Mouse (Mus musculus) liver, embryonic 18 days (tissue): Measurements from ENCODE around the gene Tlx2. TPM values are rescaled to one million over a fixed set of nuclear protein-coding genes. Genes with fewer than 3 reads are reported as not detected.

Source experiments
- polyA plus RNA-seq: library from polyadenylated mRNA; depleted of rRNA; stranded (reverse); fragments of >200 nt; gene quantifications from 2 replicates; pipeline ENCODE4 v1.2.3, GENCODE M21; 2012; rRNA removed

Gene Tlx2
- not detected in 2 replicates for polyA plus RNA-seq

GRCm38 (mm10) chr6:83070247-83070310 lies at the start of gene Tlx2:
Gene Tlx2 (minus strand): TSS chr6:83070293.

DNA sequence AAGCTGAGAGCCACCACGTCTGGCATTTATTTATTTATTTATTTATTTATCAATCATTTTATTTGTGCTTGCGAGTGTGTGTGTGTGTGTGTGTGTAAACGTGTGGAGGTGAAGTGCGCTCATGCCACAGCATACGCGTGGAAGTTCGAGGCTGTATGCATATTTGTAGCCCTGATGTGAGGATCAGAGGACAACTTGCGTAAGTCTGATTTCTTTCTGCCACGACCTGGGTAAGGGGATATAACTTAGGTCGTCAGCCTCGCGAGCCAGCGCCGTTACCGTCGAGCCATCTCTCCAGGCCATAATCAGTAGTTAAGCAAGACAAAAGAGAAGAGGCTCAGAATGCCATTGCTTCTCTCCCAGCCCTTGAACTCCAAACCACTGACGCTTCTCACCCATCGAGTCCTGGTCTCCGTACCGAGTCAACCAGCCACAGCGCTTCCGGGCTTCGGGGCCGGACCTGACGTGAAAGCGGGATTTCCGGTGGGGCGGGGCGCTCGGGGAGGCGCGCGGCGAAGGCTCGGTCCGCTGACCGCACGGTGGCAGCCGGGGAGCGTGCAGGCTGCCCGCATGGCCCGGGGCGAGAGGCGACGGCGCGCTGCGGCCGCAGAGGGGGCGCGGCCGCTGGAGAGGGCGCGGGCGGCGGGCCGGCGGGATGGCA lies 45.0 kb upstream of the Tlx2 start, which contains the start of gene Mogs:
Mogs (plus strand) TSS at position 486 of the 661 bp plus-strand sequence.

DNA sequence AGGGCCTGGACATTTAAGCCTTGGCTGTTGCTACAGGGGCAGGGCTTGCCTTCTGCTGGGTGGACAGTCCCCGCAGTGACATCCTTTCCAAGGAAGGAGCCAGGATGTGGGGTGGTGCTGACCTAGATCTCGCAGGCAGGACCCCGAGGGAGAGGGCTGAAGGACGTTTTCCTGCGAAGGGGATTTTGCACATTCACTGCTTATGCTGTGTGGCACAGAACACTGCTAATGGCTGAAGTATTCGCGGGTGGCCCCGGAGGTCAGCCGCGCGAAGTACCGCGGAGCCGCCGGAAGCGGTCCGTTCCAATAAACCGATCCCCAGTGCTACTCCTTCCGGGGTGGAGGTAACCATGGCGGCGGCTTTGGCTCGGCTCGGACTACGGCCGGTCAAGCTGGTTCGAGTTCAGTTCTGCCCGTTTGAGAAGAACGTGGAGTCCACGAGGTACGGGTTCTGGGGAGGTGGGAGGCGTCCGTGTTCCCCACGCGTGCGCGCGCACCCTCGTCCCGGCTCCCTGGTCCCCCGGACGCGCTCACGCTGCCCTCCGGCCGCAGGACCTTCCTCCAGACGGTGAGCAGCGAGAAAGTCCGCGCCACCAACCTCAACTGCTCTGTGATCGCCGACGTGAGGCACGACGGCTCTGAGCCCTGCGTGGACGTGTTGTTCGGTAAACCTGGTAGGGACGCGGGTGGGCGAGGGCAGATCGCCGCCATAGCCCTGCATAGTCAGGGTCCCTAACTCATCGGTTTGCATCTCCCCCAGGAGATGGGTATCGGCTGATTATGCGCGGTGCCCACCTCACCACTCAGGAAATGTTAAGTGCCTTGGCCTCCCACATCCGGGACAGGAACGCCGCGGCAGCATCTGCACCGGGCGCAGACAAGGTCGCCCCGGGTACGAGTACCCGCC lies 38.9 kb upstream of the Tlx2 start, which contains the start of gene Mrpl53:
Mrpl53 (plus strand) TSS at position 279 of the 907 bp plus-strand sequence.

GRCm38 (mm10) chr6:83101316-83101687 lies 31.2 kb upstream of the Tlx2 start, which contains the start of the genes Ccdc142 and Gm42688:
Gene Ccdc142 (plus strand): TSS chr6:83101601.
Gene Gm42688 (plus strand): TSS chr6:83101617.

DNA sequence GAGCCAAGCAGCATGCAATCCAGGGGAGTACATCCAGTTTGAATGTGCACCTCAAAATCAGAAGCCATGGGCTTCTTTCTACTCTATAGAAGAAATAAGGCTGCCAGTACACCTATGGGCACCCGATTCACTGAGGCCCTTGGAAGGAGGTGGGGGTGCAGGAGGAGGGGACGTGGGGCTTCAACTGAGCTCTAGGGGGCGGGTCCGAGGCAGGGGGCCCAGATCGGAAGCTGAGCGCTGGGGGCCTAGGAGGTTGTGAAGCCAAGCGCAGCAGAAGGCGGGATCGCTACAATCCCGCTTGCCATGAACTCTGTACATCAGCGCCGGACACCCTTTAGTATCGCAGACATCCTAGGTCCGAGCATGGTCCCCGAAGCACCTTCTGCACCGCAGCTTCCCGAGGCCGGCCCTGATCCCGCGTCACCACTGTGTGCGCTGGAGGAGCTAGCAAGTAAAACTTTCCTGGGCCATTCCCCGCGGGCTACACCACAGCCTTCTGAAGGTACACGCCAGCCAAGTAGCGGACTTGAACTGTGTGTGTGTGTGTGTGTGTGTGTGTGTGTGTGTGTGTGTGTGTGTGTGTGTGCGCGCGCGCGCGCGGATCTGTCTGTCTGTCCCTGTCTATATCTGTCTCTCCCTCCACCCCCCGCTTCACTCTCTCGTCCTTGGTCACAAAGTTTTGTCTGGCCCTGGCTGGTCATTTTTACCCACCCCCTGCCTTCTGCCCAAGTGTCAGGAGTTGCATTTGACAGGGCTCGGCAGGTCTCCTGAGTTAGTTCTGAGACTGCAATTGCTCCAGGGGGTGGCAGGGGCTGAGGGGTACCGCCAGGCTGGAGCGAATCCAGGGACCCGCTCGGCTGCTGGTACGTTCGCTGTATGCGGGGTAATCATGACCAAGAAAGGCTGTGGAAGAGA lies 16.3 kb upstream of the Tlx2 start, which contains the start of gene Lbx2:
Lbx2 (plus strand) TSS at position 247 of the 915 bp plus-strand sequence.

GRCm38 (mm10) chr6:83077630-83078323 lies 7.7 kb upstream of the Tlx2 start, which contains the start of gene Pcgf1:
Gene Pcgf1 (plus strand): TSS chr6:83077869.

DNA sequence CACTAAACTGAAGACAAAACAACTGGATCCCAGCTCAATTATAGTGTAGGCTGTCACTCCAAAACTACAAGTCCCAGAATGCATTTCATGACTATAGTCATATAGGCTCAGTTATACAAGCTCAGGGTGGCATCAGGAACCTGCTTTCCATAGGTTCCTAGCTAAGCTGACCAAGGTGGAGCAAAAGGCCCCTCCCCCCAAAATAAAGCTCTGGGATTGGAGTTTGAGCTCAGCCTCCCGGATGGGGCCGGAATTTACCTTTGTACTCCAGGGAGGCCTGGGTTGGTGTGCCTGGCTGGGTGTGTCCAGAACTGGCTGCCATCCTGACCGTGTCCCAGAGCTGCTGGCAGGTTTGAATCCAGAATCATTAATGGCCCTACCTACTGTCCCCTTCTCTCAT lies 12.3 kb downstream of the Tlx2 start, which contains the start of gene Dqx1:
Dqx1 (plus strand) TSS at position 55 of the 400 bp plus-strand sequence.

DNA sequence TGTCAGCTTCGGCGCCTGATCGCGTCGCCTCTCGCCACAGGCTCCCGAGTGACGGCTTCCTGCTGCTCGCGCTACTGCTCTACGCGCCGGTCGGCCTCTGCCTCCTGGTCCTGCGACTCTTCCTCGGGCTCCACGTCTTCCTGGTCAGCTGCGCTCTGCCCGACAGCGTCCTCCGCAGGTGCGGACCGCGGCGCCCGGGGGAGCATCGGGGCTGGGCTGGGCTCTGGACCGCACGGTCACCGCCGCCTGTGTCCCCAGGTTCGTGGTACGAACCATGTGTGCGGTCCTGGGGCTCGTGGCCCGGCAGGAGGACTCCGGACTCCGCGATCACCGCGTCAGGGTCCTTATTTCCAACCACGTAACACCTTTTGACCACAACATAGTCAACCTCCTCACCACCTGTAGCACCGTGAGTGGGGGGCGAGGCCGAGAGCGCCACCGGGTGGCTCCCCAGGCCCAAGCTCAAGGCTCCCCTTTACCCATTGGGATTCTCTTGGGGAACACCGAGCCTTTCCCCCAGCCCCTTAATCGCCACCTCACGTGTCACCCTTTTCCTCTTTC lies 15.1 kb downstream of the Tlx2 start, which contains the start of gene Htra2:
Htra2 (minus strand) TSS at position 403 of the 561 bp plus-strand sequence.

DNA sequence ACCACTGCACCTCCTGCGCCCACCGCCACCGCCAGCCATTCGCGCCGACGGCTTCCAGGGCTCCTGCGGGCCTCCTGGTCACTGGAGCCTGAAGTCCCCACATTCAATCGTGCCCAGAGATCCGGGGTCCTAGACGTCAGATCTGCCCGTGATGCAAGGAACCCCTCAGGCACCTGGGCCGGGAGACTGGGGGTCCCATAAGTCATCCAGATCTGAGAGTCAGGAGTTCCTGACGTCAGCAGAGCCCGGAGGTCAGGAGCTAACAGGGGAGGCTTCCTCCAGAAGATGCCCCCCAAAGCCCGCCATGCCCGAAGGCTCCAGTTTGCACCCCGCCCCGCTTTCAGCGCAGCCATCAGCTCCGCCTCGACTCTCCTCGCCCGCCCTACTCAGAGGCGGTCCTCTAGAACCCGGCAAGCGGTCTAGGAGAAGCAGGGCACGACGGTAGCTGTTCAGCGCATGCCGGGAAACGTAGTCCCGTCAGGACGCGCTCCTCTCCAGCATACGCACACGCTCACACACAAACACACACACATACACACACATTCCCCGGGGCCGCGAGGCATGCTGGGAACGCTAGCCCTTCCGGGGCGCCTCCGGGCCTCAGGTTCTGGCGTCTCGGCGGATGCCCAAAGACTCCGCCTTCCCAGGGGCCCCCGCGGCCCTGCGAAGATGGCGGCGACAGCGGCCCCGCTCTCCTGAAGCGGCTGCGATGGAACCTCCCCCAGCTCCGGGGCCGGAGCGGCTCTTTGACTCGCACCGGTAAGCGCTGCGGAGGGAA lies 15.8 kb downstream of the Tlx2 start, which contains the start of gene Aup1:
Aup1 (plus strand) TSS at position 448 of the 778 bp plus-strand sequence.

GRCm38 (mm10) chr6:83033249-83034185 lies 36.6 kb downstream of the Tlx2 start, which contains the start of the genes Dok1 and Loxl3:
Gene Dok1 (minus strand): TSS chr6:83033471.
Gene Loxl3 (plus strand): TSS chr6:83034173.

Other genes starting within 250 kb of the Tlx2 start
- gene Sema4f, start 130.5 kb downstream of the Tlx2 start, polyA plus RNA-seq, result 0.09 and 0.10 TPM in 2 replicates
- gene M1ap, start 123.4 kb downstream of the Tlx2 start, polyA plus RNA-seq, result 2.1 and 2.9 TPM in 2 replicates
- gene Dok1, start 36.8 kb downstream of the Tlx2 start, polyA plus RNA-seq, result 8.1 TPM in 2 replicates
- 1.7 and 1.8 TPM in 2 replicates for gene Loxl3, start 36.1 kb downstream of the Tlx2 start, polyA plus RNA-seq
- gene Aup1, start 15.8 kb downstream of the Tlx2 start, polyA plus RNA-seq, result 160 and 172 TPM in 2 replicates
- 36.8 and 39.4 TPM in 2 replicates for gene Htra2, start 15.0 kb downstream of the Tlx2 start, polyA plus RNA-seq
- 13.9 and 14.9 TPM in 2 replicates for gene Dqx1, start 12.4 kb downstream of the Tlx2 start, polyA plus RNA-seq
- gene Pcgf1, start 7.6 kb upstream of the Tlx2 start, polyA plus RNA-seq, result 14.5 and 15.4 TPM in 2 replicates
- gene Lbx2, start 16.1 kb upstream of the Tlx2 start, polyA plus RNA-seq, result 0.29 and 0.47 TPM in 2 replicates
- 0.85 and 1.0 TPM in 2 replicates for gene Ccdc142, start 31.3 kb upstream of the Tlx2 start, polyA plus RNA-seq
- gene Gm42688, start 31.3 kb upstream of the Tlx2 start, polyA plus RNA-seq, result 1.5 and 2.0 TPM in 2 replicates
- 49.4 and 73.2 TPM in 2 replicates for gene Mrpl53, start 38.7 kb upstream of the Tlx2 start, polyA plus RNA-seq
- 32.2 and 36.3 TPM in 2 replicates for gene Mogs, start 45.2 kb upstream of the Tlx2 start, polyA plus RNA-seq
- gene Wbp1, start 51.3 kb upstream of the Tlx2 start, polyA plus RNA-seq, result 24.7 and 26.2 TPM in 2 replicates
- 8.5 and 10.0 TPM in 2 replicates for gene Ino80b, start 55.1 kb upstream of the Tlx2 start, polyA plus RNA-seq
- 19.0 and 22.3 TPM in 2 replicates for gene Rtkn, start 65.2 kb upstream of the Tlx2 start, polyA plus RNA-seq
- 0.36 and 0.39 TPM in 2 replicates for gene Wdr54, start 86.1 kb upstream of the Tlx2 start, polyA plus RNA-seq
- gene 1700003E16Rik, start 86.1 kb upstream of the Tlx2 start, polyA plus RNA-seq, result 0.02 and 0.04 TPM in 2 replicates
- gene Dctn1, start 95.6 kb upstream of the Tlx2 start, polyA plus RNA-seq, result 16.8 and 23.5 TPM in 2 replicates
- 0.05 TPM in 2 replicates for gene Slc4a5, start 149.5 kb upstream of the Tlx2 start, polyA plus RNA-seq